Mouse (Mus musculus) monocyte, adult 2 months (primary cell): Measurements from ENCODE around the gene Spc24.

Source experiments
- DNase-seq, 2 experiments: peaks; one replicate each; pipeline ENCODE4 v3.0.0; 2022; ENCODE audit warnings: low spot score in 2 of 2, low read depth in 1 of 2

Spc24 gene

GRCm38 (mm10) chr9:21717015-21717414, 43.1 kb downstream of the Spc24 start:
- no peak for DNase-seq

- peak; percentile 70 to 75 for DNase-seq
Observed at GRCm38 (mm10) chr9:21715298-21715697, 44.8 kb downstream of the Spc24 start.

- DNase-seq: no peak
Observed at GRCm38 (mm10) chr9:21709340-21709739, 50.8 kb downstream of the Spc24 start.

- DNase-seq: no peak
Observed at GRCm38 (mm10) chr9:21706586-21707265, 53.4 kb downstream of the Spc24 start.

- no peak for DNase-seq
Observed at GRCm38 (mm10) chr9:21706085-21706484, 54.0 kb downstream of the Spc24 start.
